Mouse (Mus musculus) megakaryocyte-erythroid progenitor cell, adult 5-6 weeks (primary cell): ENCODE measurements around the gene Tmem97. TPM values are rescaled to one million over a fixed set of nuclear protein-coding genes. Genes with fewer than 3 reads are reported as not detected.

ENCODE experiments used
- ATAC-seq: replicated peaks from 2 replicates; pipeline ENCODE4 v1.8.0; 2016; ENCODE audit warnings: mild to moderate bottlenecking, inconsistent platforms; ENCODE audit not compliant: severe bottlenecking, poor library complexity, low FRiP score, low TSS enrichment
- total RNA-seq, 2 experiments: library from RNA; stranded (forward) in 1 of 2; stranded (reverse) in 1 of 2; fragments of 200-1000, 215-1000 nt in 1 of 2; fragments of >200 nt in 1 of 2; fragmentation: Nextera tagmentation in 1 of 2; gene quantifications; 2 replicates each; pipeline ENCODE4 v1.2.3; 2014 to 2017

Tmem97 gene
- total RNA-seq, 2 experiments from 2014 or later: 63.3 to 64.4 TPM

DNA sequence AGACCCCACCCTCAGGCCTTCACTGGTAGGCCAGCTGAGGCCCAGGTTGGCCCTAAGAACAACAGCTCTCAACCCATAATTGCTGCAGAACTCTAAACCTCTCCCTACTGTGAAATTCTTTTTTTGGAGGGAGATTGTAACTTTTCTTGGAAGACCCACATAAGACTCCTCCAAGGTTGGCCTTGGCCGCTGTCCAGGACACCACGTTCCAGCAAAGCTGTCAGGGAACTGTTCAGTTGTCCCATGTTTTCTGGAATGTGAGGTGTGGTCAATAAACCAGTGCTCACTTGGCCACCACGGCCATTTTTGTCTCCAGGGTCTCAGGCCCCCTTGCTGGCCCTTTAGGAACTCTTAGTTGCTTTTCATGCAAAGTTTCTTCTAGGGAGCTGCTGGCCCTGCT, 28.7 kb downstream of the Tmem97 start:
- no peak for ATAC-seq

DNA sequence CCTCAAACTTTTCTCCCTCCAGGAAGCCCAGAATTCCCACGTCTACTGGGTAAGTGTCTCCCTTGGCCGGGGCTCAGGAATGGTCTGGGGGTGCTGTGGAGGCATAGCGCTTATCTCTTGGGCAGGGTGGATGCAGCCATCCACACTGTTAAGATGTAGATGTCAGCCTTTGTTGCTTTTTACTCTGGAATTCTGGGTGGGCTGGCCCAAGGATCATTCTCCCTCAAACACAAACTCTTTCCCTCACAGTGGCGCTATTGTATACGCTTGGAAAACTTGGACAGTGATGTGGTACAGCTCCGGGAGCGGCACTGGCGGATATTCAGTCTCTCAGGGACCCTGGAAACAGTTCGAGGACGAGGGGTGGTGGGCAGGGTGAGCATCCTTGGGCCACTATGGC, 31.6 kb downstream of the Tmem97 start:
- ATAC-seq: no peak

DNA sequence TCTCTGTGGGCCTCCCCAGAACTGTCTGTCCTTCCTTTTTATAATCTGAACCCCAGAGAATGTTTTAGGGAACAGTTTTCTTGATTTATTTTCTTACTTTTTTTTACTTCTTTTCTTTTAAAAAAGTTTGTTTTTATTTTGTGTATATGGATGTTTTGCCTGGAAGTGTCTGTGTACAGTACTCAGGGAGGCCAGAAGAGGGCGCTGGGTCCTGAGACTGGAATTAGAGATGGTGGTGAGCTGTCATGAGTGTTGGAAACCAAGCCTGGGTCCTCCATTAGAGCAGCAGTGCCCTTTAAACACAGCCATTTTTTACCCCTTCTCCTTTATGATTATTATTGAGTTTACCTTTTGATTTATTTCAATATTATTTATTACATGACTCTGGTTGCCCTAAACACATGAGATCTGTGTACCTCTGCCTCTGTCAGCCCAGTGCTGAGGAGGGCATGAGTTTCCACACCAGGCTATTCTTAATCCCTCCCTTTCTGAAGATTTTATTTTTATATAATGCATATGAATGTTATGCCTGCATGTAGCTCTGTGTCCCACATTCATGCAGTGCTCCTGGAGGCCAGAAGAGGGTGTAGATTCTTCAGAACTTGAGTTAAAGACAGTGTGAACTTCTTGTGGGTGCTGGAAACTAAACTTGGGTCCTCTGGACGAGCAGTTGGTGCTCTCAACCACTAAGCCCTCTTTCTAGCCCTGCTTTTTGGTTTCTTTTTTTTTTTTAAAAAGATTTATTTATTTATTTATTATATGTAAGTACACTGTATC, 34.8 kb downstream of the Tmem97 start:
- no peak for ATAC-seq

DNA sequence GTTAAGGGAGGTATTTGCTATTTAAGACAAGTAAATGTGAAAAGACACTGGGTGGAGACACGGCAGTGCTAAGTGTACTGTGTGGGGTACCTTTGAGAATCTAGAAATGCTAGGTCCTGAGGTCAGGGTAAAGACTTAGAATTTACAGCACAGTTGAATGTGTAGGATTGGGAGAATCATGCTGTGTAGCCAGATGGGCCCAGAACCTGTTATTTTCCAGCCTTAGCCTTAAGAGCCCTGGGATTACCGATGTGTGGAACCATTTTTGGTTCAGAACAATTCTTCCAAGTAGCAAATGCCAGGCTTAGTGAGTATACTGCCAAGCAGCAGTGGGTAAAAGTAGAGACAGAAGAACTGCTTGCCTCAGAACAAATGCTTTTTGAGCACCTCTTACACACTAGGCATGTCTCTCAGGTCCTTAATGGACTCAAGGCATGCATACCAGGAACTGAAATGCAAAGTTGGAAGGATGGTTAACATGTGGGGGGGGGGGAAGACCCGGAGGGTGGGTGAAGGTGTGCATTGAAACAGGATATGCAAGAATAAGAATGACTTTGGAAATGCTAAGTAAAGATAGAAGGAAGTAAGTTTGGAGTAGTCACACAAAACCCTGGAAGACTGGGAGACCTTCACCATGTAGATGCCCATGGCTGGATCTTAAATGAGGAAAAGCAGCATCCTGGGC, 37.3 kb downstream of the Tmem97 start:
- no peak for ATAC-seq

DNA sequence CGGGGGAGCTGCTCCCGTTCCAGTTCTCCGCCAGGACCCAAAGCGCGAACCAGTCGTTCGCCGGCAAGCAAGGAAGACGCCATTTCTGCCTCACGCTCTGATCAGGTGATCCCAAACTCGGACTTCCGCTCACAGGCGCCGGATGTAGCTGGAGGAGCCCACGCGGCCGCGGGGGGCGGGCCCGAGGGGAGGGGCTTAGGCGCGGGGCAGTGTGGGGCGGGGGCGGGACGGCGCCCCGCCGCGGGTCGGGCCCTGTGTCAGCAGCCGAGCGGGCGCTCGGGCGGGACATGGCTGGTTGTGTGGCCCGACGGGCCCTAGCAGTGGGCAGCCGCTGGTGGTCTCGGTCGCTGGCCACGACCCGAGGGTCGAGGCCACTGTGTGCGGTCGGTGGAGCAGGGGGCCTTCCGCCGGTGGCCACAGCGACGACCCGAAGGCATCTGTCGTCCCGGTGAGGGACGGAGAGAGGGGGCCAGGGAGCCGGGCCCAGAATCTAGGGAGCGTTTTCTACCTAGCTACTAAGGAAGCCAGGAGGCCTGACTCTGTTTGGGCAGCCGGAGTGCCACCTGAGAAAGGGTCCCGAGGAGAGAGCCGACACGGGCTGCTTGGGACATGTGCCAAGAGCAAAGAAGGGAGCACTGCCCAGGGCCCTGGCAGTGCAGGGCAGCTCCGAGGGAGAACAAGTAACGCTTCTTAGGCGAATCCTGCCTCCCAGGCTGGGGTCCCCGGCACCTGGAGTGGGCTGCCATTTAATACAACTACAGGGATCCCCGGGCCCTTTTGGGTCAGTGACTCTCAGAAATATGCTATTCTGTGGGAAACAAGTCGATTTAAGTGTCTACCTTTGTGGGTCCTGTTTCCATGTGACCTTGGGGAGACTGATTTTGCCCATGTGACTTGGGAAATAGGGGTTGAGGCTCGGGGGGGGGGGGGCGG, 38.3 kb downstream of the Tmem97 start, which contains the start of the genes Tmem199 and Poldip2:
Gene Tmem199, minus strand, starts transcription at position 148 of the 933 bp plus-strand sequence.
Gene Poldip2, plus strand, starts transcription at position 169 of the 933 bp plus-strand sequence.
- ATAC-seq: peak; percentile 91

DNA sequence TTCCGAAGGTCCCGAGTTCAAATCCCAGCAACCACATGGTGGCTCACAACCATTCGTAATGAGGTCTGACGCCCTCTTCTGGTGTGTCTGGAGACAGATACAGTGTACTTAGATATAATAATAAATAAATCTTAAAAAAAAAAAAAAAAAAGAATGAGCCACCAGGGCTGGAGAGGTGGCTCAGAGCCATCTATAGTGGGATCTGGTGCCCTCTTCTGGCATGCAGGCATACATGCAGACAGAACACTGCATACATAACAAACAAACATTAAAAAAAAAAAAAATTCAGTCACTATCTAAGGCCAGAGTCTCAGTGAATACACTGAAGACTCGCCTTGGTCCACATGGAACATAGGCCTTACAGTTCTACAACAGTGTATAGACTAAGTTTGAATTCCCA, 41.4 kb downstream of the Tmem97 start:
- ATAC-seq: peak; percentile 63

DNA sequence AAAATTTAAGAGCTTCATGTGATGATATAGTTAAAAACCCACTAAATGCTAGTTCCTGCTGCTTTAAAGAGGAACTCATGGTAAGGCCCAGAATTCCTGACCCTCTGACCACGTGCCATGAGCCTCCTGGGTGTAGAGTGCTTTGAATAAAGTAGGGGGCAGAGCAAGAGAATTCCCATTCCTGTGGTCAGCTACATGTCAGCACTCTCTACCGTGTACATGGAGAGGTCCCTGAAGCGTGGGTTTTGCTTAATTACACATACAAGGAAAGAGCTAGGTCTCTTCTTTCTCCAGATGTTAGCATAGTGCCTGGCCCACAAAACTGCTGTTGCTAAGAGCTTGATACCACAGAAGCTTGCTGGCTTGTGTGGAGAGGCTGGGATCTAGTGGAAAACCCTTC, 45.1 kb downstream of the Tmem97 start:
- no peak for ATAC-seq

DNA sequence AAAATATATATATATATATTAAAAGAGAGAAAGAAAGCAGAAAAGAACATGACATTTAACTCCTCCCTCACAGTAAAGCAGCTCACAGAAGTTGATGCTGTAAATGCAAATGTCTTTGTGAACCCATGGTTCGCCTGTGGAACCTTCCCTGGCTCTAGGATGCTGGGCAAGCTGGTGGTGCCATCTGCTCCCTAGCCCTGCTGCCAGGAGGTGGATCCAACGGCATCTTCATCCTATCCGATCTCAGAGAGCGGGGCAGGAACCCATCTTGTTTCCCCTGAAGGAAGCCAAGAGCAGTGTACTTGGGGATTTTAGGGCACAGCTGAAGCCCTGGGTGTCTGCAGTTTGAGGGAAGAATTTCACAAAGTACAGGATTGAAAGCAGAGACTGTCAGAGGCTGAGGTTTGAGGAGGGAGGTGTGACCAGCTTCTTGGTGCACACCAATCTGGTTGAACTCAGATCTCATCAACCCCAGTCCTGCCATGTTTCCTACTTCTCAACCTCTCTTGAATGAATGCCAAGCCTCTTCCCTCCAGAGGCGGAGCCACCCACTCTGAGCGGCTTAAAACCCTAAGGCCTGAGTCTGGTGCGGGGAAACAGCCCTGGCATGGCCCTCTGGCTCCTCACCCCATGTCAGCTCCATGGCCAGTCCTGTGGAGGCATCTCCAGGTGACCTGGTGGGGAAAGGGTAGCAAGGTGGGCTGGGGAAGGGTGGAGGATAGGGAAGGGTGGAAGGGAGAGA, 47.5 kb downstream of the Tmem97 start, which contains the start of gene Sebox:
Gene Sebox, plus strand, starts transcription at position 539 of the 742 bp plus-strand sequence.
- no peak for ATAC-seq

DNA sequence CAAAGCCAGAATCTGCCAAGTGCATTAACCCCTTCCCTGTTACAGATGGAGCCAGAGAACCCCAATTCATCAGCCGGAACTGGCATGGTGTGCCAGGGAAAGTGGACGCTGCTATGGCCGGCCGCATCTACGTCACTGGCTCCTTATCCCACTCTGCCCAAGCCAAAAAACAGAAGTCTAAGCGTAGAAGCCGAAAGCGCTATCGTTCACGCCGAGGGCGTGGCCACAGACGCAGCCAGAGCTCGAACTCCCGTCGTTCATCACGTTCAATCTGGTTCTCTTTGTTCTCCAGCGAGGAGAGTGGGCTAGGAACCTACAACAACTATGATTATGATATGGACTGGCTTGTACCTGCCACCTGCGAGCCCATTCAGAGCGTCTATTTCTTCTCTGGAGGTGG, 49.0 kb downstream of the Tmem97 start:
- ATAC-seq: no peak

DNA sequence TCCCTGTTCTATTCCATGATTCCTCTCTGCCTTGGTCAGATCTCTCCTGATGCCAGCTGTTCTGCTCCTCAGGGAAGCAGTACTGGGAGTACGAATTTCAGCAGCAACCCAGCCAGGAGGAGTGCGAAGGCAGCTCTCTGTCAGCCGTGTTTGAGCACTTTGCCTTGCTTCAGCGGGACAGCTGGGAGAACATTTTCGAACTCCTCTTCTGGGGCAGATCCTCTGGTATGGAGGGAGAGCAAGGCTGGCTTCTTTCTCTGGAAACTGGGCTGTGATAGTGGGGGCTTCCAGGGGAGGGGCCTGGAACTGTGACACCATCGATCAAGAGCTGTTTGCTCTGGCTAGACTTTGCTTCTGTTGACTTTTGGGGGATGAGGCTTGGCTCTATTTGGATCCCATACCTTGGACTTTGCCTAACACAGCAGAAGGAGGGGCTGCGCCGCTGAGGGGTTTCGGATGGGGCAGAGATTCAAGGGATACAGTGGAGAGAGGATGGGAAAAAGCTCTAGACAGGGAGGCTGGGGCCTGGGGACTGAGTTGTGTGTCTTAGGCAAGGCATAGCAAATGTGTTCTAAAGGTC, 49.9 kb downstream of the Tmem97 start:
- no peak for ATAC-seq

DNA sequence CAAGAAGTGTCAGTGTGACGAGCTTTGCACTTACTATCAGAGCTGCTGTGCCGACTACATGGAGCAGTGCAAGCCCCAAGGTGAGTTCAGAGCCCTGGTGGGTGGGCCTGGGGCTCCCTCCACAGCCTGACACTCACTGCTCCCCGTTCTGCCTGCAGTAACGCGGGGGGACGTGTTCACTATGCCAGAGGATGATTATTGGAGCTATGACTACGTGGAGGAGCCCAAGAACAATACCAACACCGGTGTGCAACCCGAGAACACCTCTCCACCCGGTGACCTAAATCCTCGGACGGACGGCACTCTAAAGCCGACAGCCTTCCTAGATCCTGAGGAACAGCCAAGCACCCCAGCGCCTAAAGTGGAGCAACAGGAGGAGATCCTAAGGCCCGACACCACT, 51.0 kb downstream of the Tmem97 start:
- ATAC-seq: no peak

DNA sequence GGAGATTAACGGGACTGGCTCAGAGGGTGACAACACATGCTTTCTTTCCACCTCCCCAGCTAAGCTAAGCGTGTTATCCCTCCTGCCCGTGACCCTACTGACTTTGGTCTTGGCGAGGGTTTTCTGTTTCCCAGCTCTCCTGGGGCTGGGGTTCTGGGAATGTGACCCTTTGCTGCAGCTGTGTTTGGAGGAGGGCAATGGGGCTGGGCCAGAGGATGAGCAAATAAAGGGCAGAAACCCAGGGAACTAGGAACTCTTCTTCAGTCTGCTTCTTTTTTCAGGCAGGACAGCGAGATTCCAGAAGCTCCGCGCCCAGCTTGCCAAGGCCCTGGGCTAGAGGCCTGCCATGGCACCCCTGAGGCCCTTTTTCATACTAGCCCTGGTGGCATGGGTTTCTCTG, 51.6 kb downstream of the Tmem97 start, which contains the start of gene Vtn:
Gene Vtn, plus strand, starts transcription at position 88 of the 400 bp plus-strand sequence.
- no peak for ATAC-seq

DNA sequence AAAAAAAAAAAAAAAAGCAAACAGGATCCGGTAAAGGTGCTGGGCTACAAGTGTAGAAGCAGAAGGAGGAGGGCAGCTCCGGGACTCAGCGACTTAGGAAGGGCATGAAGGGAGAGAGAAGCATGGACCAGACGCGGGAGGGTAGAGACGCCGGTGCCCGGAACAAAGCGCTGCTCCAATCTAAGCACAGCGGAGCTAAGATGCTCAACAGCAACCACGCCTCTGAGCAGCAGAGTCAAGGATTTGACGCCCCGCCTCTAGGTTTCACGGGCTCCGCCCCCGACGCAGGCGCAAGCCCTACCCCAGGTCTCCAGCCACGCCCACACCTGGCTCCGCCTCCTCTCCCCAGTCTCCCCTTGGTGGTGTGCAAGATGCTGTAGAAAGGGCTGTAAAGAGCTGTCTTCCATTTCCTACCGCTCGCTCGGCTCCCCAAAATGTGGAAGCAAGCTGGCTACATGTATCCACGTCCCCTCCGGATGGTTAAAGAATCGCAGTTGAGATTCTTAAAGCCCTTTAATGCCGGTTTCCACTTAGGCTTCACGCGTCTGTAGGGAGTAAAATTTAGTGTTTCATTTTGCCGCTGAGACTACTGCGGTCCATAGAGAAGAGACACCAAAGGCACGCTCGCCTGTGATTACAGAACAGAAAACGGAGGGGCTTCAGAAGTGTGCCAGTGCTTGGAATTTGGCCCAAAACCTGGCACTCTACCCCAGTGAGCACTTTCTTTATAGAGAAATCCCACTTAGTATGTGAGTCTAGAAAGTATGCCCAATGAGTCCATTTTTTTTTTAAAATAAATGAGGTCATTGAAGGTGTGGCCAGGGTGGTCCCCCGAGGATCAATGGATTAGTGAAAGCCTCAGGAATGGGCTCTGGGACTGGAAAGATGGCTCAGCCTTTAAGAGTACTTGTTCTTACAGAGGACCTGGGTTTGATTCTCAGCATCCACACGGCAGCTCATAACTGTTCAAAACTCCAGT, 52.7 kb downstream of the Tmem97 start, which contains the start of gene Sarm1:
Gene Sarm1, minus strand, starts transcription at position 211 of the 979 bp plus-strand sequence.
- peak; percentile 97 for ATAC-seq

DNA sequence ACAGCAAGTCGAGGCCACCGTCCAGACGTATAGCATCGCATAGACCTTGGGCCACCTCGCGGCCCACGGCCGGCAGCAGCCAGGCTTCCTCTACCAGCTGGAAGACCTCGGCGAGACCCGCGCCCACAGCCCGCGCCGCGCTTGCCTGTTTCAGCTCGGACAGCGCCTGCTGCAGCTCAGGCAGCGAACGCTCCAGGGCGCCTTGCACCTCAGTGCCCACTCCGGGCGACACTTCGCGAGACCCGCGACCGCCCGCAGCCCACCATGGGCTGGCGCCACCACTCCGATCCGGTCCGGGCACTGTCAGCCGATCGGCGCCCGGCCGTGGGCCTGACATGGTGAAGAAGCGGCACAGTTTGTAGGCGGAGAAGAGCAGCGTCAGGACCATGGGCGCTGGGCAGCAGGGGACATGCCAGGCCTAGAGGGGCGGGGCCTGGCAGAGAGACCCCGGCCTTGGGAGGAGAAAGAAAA, 53.5 kb downstream of the Tmem97 start:
- no peak for ATAC-seq

DNA sequence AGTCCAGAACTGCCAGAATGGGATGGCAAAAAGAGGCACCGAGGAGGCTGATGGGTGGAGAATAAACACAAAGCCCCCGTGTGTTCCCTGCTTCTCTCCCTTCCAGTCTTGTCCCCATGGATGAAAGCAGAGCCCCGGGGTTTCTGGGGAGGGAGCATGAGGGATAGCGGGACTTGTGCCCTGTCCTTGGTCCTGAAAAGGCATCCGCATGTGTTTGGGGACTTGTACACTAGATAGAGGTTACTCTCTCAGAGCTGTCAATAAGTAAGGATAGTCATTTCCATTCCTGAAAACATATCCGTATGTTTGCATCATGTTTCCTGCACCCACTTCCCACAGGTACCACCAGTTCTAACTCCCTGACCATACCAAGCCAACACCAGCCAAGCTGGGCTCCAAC, 54.7 kb downstream of the Tmem97 start:
- ATAC-seq: no peak
